Mouse (Mus musculus) testis, postnatal 14 days (tissue): ENCODE measurements around the gene Mapk8ip2.

ENCODE experiments used
- DNase-seq: peaks from one replicate; pipeline ENCODE4 v3.0.0; 2021; ENCODE audit warnings: low spot score

Gene Mapk8ip2

GRCm38 (mm10) chr15:89452906-89453864 is 528 bp upstream of the Mapk8ip2 start:
- peak; percentile 69 for DNase-seq

GRCm38 (mm10) chr15:89454857-89455256 is 1.1 kb downstream of the Mapk8ip2 start:
- no peak for DNase-seq

GRCm38 (mm10) chr15:89455642-89456041 is 1.9 kb downstream of the Mapk8ip2 start:
- DNase-seq = no peak

GRCm38 (mm10) chr15:89458942-89459341 is 5.2 kb downstream of the Mapk8ip2 start:
- DNase-seq = no peak

GRCm38 (mm10) chr15:89459821-89460220 is 6.1 kb downstream of the Mapk8ip2 start:
- no peak for DNase-seq

DNA sequence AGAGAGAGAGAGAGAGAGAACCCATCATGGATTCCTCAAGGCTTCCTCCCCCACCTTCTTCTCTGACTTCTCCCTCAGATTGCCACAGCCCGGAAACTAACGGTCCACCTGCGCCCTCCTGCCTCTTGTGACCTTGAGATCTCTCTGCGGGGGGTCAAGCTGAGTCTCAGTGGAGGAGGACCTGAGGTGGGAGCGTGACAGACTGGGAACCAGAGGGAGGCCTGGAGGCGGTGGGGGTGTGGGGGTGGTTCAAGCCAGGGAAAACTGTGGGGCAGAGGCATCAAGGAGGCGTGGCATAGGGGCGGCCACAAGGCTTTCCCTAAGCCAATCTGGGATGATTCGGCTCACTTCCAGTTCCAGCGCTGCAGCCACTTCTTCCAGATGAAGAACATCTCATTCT is 6.6 kb downstream of the Mapk8ip2 start:
- DNase-seq = no peak

GRCm38 (mm10) chr15:89461321-89461720 is 7.6 kb downstream of the Mapk8ip2 start:
- no peak for DNase-seq

- no peak for DNase-seq
These were observed 8.5 kb downstream of the Mapk8ip2 start for GRCm38 (mm10) chr15:89462176-89462575.

- DNase-seq = no peak
These were observed 9.9 kb downstream of the Mapk8ip2 start for GRCm38 (mm10) chr15:89463334-89464235.

DNA sequence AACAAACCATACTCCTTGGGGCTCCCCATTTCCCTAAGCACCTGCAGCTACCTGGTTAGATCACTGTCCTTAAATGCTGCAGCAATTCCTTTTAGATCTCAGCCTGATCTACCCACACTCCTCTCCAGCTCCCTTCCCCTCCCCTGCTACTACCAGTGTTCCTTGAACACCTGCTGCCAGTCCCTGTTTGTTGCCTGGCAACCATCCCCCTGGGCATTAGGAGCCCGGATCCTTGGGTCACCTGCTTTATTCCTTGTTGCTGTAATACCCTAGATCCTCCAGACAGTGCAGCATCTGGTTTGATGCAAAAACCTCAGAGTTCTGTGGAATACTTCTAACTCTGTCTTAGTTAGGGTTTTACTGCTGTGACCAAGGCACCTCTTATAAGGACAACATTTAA is 11.3 kb downstream of the Mapk8ip2 start:
- no peak for DNase-seq

- DNase-seq = no peak
These were observed 14.9 kb downstream of the Mapk8ip2 start for GRCm38 (mm10) chr15:89468577-89468976.

DNA sequence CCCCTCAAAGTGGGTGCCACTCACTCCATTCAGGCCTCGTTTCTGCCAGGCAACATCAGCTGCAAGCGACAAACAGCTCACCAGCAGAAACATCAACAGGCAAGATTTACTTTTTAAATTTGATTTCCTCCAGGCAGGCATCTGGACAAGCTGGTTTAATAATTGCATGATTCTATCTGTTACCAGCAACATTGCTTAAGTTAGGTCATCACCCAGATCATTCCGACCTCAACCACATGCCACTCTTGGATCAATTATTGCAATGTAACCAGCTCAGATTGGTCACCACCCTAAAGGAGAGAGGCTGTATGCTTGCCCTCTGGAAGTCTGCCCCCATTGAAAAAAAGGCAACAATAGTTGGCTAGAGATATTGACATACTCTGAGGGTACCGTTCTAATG is 17.8 kb downstream of the Mapk8ip2 start:
- no peak for DNase-seq

GRCm38 (mm10) chr15:89473370-89473769 is 19.7 kb downstream of the Mapk8ip2 start:
- no peak for DNase-seq

- no peak for DNase-seq
These were observed 20.2 kb downstream of the Mapk8ip2 start for GRCm38 (mm10) chr15:89473921-89474320.

DNA sequence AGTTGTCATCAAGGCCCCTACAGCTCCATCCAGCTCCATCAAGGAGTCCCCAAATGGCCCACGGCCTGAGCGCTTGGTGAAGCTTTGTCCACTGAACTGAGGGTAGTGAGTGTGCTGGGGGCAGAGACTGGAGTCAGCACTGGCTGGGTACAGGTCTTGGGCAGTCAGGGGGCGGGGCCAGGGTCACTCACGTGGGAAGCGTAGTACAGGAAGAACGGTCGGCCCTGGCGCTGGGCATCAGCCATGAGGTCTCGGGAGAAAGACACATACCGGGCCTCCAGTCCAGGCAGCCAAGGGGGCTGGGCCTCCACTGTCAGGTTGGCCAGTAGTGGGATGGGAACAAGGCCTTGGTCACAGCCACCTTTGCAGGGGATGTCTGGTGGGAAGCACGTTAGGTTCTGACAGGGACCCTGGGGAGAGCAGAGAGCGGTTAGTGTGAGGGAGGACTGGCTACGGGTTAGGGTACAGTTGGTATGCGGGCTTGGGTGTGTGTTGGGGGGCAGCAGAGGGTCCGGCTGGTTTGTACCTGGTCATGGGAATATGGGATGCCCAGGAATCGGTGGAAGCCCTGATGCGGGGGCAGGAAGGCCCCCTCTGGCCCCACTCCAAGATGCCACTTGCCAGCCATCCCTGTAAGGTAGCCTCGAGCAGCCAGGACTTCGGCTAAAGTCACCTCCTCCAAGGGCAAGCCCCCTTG is 21.0 kb downstream of the Mapk8ip2 start:
- DNase-seq = no peak

DNA sequence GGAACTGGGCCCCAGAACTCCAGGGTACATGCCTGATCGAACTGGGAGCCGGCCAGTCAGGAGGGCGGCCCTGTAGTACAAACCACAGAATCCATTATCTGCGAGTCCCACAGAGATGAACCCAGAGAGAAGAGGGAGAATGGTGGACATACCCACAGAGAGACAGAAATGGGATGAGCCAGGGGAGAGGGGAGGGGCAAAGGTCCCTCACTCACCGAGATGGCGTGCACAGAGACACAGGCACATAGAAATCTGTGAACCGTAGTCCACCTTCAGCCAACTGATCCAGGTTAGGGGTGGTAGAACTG is 21.5 kb downstream of the Mapk8ip2 start:
- DNase-seq = no peak

- DNase-seq = peak; percentile 83
These were observed 22.1 kb downstream of the Mapk8ip2 start for GRCm38 (mm10) chr15:89475611-89476474.

GRCm38 (mm10) chr15:89476475-89476815 is 22.7 kb downstream of the Mapk8ip2 start:
- no peak for DNase-seq

GRCm38 (mm10) chr15:89477091-89477491 is 23.4 kb downstream of the Mapk8ip2 start, which contains the start of gene Arsa:
Arsa (minus strand) TSS chr15:89477425.
- no peak for DNase-seq

- DNase-seq = no peak
These were observed 24.1 kb downstream of the Mapk8ip2 start for GRCm38 (mm10) chr15:89477806-89478205.

- DNase-seq = no peak
These were observed 24.9 kb downstream of the Mapk8ip2 start for GRCm38 (mm10) chr15:89478622-89479021.
